Mouse (Mus musculus) cerebellum, adult 2 months (tissue): ENCODE data around the gene Sav1.

Experiments
- CTCF ChIP-seq: fragments of 200-500 bp; IDR thresholded peaks from 2 replicates; pipeline ENCODE4 v1.5.1; 2011; ENCODE audit warnings: low read depth, mild to moderate bottlenecking, control low read depth, low read length, moderate library complexity, borderline replicate concordance; ENCODE audit not compliant: insufficient read depth
- POLR2A ChIP-seq: fragments of 200-500 bp; IDR thresholded peaks from 2 replicates; pipeline ENCODE4 v1.6.1; 2011; ENCODE audit warnings: low read length, control low read depth, borderline replicate concordance; ENCODE audit not compliant: insufficient read depth

- TF ChIP-seq CTCF, result no peak
- no peak for TF ChIP-seq POLR2A
Observed at GRCm38 (mm10) chr12:69957378-69957777, 29.4 kb downstream of the Sav1 start.
